Mouse (Mus musculus): ENCODE data around the gene Sik3.

Gene Sik3

DNA sequence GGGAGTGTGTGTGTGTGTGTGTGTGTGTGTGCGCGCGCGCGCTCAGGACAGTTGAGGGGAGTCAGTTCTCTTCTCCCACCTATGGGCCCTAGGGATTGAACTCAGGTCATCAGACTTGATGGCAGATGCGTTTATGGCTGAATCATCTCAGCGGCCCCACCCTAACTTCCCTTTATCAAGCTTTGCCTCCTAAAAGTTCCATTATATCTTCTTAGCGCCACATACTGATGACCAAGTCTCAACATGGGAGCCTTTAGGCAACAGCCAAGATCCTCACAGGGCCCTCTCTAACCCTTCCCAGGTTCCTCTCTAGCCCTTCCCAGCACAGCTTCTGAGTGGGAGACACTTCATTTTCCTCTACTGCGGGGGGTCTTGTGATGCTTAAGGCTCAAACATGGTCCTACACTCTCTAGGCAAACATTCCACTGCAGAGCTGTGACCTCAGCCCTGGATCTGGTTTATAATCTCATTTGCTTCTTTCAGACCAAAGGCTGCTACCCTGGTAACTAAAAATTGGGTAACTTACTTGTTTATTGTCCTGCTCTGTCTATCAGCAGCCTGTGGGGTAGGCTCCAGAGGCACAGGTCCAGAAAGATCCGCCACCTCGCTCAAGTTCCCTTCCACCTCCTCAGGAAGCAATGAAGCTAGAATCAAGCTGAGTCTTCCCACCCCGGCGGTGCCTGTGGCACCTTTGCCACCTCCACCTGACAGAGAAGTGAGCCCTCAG, 204.3 kb downstream of the Sik3 start:
- DNase-seq (ENCODE audit: extremely low spot score, low read depth, low spot score): no peak

- DNase-seq (ENCODE audit: extremely low spot score, low read depth, low spot score): no peak
These were observed 205.6 kb downstream of the Sik3 start for GRCm38 (mm10) chr9:46218176-46218575.

DNA sequence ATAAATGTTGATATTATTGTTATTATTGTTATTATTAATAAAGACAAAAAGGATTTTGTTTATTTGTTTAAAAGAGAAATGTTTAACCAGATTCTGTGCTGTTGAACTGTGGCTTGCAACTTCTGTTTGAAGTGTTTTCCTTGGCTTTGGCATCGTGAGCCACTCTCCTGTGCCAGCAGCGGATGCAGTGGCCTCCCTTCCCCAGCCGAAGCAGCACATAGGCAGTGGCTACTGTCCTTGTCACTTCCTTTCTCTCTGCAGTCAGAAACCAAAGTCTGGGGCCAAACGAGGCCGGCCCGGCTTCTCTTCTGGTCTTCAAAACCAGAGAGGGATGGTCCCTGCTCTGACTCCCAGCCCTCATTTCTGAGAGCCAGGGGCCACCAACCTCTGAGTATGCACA, 210.5 kb downstream of the Sik3 start:
- DNase-seq (ENCODE audit: extremely low spot score, low read depth, low spot score): no peak

- DNase-seq (ENCODE audit: extremely low spot score, low read depth, low spot score): no peak
These were observed 211.5 kb downstream of the Sik3 start for GRCm38 (mm10) chr9:46224101-46224500.

GRCm38 (mm10) chr9:46224945-46225660, 212.5 kb downstream of the Sik3 start:
- DNase-seq (ENCODE audit: extremely low spot score, low read depth, low spot score): no peak

DNA sequence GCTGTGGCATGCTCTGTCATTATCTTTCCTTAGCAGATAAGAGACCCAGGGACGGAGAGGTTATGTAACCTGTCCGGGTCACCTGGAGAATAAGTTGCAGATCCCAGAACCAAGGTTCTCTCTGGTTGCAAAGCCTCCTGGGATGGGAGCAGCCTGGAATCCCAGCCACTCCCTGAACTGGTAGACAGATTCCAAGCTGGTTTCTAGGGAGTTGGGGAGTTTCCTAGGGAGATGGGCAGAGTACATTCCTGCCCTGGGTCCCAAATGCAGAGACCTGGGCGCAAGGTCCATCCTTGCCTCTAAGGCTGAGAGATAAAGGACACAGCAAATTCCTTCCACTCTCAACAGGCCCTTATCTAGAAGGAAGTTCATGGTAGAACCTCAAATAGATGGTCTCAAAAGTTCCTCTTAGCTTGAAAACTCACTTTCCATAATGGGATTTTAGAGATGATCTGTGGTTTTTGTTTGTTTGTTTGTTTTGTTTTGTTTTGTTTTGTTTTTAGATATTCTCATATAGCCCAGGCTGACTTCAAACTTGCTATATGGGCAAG, 214.5 kb downstream of the Sik3 start:
- no peak for DNase-seq (ENCODE audit: extremely low spot score, low read depth, low spot score)

DNA sequence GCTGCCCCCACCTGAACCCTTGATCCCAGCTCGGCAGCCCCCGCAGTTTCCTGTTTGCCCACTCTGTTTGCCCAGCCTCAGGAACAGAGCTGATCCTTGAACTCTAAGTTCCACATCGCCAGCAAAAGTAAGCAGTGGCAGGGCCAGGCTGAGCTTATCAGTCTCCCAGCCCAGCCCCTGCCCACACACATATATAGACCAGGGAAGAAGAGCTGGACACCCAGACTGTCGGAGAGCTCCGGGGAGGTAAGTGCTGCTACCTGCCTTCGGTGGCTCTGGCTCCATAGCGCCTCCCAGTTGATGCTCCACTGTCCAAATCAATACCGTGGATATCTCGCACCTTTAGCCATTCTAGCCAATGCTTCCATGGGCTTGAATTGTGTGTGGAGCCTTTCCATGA, 215.9 kb downstream of the Sik3 start, which contains the start of gene Apoa1:
TSS of gene Apoa1 (plus strand) at position 90 of the 400 bp plus-strand sequence.
- DNase-seq (ENCODE audit: extremely low spot score, low read depth, low spot score): no peak

DNA sequence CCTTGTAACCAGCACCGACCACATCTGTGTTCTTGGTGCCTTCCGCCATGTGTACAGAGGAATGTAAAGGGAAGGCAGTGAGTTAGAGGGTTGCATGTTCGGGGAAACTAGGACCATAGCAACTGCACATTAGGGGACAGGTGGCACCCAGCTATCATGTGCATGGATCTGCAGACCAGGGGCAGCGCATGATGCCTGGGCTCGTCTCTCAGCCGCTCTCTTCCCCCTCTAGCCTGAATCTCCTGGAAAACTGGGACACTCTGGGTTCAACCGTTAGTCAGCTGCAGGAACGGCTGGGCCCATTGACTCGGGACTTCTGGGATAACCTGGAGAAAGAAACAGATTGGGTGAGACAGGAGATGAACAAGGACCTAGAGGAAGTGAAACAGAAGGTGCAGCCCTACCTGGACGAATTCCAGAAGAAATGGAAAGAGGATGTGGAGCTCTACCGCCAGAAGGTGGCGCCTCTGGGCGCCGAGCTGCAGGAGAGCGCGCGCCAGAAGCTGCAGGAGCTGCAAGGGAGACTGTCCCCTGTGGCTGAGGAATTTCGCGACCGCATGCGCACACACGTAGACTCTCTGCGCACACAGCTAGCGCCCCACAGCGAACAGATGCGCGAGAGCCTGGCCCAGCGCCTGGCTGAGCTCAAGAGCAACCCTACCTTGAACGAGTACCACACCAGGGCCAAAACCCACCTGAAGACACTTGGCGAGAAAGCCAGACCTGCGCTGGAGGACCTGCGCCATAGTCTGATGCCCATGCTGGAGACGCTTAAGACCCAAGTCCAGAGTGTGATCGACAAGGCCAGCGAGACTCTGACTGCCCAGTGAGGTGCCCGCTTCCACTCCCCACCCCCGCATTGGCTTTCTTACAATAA, 217.2 kb downstream of the Sik3 start:
- peak; percentile 71 for DNase-seq (ENCODE audit: extremely low spot score, low read depth, low spot score)

GRCm38 (mm10) chr9:46230450-46230975, 217.9 kb downstream of the Sik3 start:
- DNase-seq (ENCODE audit: extremely low spot score, low read depth, low spot score): no peak

DNA sequence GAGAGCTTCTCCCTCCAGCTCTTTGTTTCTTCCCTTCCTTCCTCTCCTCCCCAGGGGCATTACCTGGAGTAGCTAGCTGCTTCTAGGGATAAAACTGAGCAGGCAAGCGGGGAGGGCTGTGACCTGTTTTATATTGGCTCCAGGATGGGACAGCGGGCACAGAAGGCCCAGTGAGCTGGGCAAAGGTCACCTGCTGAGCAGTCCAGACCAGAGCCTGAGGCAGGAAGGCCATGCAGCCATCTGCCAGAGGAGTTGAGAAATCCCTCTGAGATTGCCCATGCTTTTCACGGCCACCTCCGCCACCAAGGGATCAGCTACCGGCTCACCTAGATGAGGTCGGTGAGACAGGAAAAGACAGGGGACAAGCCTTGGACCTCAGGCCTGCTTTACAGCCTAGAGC, 222.6 kb downstream of the Sik3 start:
- no peak for DNase-seq (ENCODE audit: extremely low spot score, low read depth, low spot score)

DNA sequence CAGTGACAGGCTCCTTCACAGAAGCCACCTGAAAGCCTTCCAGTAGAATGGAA, 222.8 kb downstream of the Sik3 start, which contains the start of gene Apoc3:
TSS of gene Apoc3 (minus strand) at position 41 of the 53 bp plus-strand sequence.
- DNase-seq (ENCODE audit: extremely low spot score, low read depth, low spot score): no peak

DNA sequence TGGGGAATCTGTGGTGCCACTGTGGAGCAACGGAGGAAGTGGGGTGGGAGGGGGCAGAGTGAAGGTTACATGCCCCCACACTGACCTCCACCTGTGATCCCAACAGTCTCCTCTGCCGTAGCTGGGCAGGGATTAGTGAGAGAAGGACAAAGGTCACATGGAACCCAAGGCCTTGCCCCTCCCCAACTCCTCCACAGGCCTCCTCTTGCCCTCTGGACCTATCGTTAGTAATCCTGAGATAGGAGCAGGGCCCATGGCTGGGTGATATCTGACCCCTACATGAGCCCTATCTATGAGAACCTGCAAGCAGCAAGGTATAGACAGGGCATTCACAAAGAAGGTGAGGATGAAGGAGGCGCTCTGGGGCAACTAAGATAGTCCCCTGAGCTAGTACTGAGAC, 223.0 kb downstream of the Sik3 start:
- no peak for DNase-seq (ENCODE audit: extremely low spot score, low read depth, low spot score)

DNA sequence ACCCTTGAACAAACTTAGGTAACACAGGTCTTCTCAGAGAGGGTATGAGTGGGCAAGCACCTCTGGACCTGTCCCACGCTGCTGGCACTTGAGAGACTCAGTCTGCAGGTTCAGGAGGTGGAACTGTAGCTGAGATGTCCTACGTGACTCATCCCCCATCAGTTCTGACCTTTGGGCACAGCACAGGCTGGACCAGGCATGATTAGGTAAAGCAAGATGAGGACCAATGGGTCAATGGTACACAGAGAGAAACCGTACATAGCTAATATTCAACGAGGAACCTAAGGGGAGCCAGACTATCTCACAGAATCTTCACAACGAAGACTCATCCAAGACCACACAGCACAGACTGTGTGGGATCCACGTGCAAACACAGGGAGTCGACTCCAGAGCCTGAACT, 226.2 kb downstream of the Sik3 start:
- no peak for DNase-seq (ENCODE audit: extremely low spot score, low read depth, low spot score)

- no peak for DNase-seq (ENCODE audit: extremely low spot score, low read depth, low spot score)
These were observed 228.0 kb downstream of the Sik3 start, which contains the start of gene Apoa4 for GRCm38 (mm10) chr9:46240526-46241153. Gene Apoa4, plus strand, starts transcription at chr9:46240696.

DNA sequence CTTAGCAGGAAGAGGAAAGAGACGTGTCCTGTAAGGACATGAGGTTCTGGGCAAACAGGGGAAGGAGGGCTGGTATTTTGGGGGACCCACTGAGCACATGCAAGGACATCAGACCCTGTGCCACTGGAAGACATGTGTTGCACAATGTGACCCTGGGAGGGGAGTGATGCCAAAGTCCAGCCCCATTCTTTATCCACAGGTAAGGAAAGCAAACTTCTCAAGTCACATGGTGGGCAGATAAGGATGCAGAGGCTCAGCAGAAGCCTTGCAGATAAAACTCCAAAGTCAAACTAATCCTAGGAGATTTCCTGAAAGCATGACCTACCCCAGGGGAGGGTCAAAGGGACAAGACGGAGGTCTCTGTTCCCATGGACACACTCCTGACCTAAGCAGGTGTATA, 229.2 kb downstream of the Sik3 start:
- no peak for DNase-seq (ENCODE audit: extremely low spot score, low read depth, low spot score)

- no peak for DNase-seq (ENCODE audit: extremely low spot score, low read depth, low spot score)
These were observed 230.5 kb downstream of the Sik3 start for GRCm38 (mm10) chr9:46243122-46243521.

- no peak for DNase-seq (ENCODE audit: extremely low spot score, low read depth, low spot score)
These were observed 231.0 kb downstream of the Sik3 start for GRCm38 (mm10) chr9:46243584-46243983.

DNA sequence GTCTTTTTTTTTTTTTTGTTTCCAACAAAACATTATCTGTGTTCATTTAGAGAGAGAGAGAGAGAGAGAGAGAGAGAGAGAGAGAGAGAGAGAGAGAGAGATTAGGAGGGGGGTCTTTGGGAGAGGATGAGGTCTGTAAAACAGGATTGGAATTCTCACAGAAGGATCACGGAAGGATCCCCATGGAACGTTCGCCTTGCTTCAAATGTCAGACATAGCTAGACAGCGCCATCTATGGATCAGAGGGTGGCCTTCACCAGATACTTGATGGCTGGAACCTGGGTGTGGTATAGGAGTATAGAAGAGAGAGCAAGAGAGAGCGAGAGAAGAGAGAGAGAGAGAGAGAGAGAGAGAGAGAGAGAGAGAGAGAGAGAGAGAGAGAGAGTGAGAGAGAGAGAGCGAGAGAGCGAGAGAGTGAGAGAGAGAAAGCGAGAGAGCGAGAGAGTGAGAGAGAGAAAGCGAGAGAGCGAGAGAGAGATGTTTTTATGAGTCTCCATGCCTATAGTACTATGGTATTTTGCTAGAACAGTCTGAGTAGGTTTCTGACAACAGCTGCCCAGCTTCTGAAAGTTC, 234.2 kb downstream of the Sik3 start:
- peak; percentile 77 for DNase-seq (ENCODE audit: extremely low spot score, low read depth, low spot score)

DNA sequence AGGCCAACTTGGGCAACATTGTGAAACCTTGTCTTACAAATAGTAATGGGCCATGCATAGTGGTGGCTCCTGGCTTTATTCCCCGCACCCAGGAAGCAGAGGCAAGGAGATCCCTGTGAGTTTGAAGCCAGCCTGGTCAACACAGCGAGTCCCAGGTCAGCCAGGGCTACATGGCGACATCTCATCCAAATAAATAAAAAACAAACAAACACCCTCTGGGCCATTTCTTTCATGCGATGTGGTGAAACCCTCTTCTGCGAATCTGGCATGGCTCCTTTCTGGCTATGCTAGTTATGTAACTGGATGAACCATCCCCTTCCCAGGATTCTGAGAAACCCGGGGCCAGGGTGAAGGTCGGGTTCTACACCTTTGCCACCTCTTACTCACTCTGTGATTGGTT, 243.6 kb downstream of the Sik3 start:
- DNase-seq (ENCODE audit: extremely low spot score, low read depth, low spot score): no peak

GRCm38 (mm10) chr9:46256658-46257385, 244.2 kb downstream of the Sik3 start:
- no peak for DNase-seq (ENCODE audit: extremely low spot score, low read depth, low spot score)

All from hindlimb bud, embryonic 11.5 days (tissue).